Mouse (Mus musculus) heart, embryonic 16.5 days (tissue): ENCODE results near the gene Tuba4a. TPM values are rescaled to one million over a fixed set of nuclear protein-coding genes. Genes with fewer than 3 reads are reported as not detected.
A peak's percentile ranks its signal among the peaks of the same experiment; 100 is the strongest.

Experiments
- ATAC-seq: fragments of 200-750 bp; cut with Nextera tagmentation; replicated peaks from 2 replicates; pipeline ENCODE4 v1.8.0; 2017; ENCODE audit warnings: moderate number of reproducible peaks; ENCODE audit not compliant: insufficient read depth, low FRiP score; ENCODE audit errors: extremely low read depth
- H3K27ac ChIP-seq: fragments of 300-500 bp; sonication (generic); 2 replicates; pipeline ENCODE4 v1.5.1; 2014; ENCODE audit warnings: mild to moderate bottlenecking, low read length, control low read depth, moderate library complexity
- H3K27me3 ChIP-seq: fragments of 300-500 bp; sonication (generic); 2 replicates; pipeline ENCODE4 v1.6.1; 2014; ENCODE audit warnings: low read length, mixed read lengths; ENCODE audit not compliant: control insufficient read depth, insufficient read depth
- H3K36me3 ChIP-seq: fragments of 300-500 bp; sonication (generic); 2 replicates; pipeline ENCODE4 v1.6.1; 2014; ENCODE audit not compliant: control insufficient read depth, insufficient read depth
- H3K4me1 ChIP-seq: fragments of 300-500 bp; sonication (generic); 2 replicates; pipeline ENCODE4 v1.6.1; 2014; ENCODE audit warnings: low read length, mixed read lengths; ENCODE audit not compliant: control insufficient read depth, insufficient read depth
- H3K4me2 ChIP-seq: fragments of 300-500 bp; sonication (generic); 2 replicates; pipeline ENCODE4 v1.6.1; 2014; ENCODE audit warnings: low read depth, mild to moderate bottlenecking, control low read depth, low read length
- H3K4me3 ChIP-seq: fragments of 300-500 bp; sonication (generic); 2 replicates; pipeline ENCODE4 v1.5.1; 2014; ENCODE audit warnings: mild to moderate bottlenecking, control low read depth, low read length
- H3K9ac ChIP-seq: fragments of 300-500 bp; sonication (generic); 2 replicates; pipeline ENCODE4 v1.6.1; 2014; ENCODE audit warnings: low read length, control low read depth
- H3K9me3 ChIP-seq: fragments of 300-500 bp; sonication (generic); replicated peaks from 2 replicates; pipeline ENCODE4 v1.6.1; 2016; ENCODE audit warnings: low read length; ENCODE audit not compliant: control insufficient read depth
- WGBS: fragments of 180-500 bp; shearing (Covaris S2); extraction: QIAGEN DNeasy Blood & Tissue Kit; methylation state at CpG from one replicate; pipeline ENCODE4 v1.1.7; 2014; 5-methylcytosine and 5-hydroxymethylcytosine counted together
- polyA plus RNA-seq: library from polyadenylated mRNA; unstranded; fragments of >200 nt; fragmentation: Nextera tagmentation; extraction: Ambion mirVana; gene quantifications from 2 replicates; pipeline ENCODE4 v1.2.1, GENCODE M21; 2015

The Tuba4a gene
- polyA plus RNA-seq: 63.3 and 81.2 TPM in 2 replicates

DNA sequence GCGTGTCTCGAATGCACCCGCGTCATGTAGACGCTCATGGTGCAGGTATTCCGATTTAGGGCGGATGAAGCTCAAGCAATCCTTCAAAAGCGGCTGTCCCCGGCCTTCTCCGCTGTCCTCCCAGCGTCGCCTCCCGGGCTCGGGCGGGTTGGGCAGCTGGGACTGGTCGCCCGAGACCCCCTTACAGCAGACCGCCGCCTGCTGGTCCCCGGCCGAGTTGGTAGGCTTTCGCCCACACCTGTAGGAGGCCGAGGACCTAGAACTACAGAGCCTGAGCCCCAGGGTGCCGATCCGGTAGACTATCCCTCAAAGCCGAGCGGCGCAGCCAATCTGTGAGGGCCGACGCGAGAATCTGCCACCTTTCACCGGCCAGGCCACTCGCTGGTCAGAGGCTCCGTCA lies at the start of gene Tuba4a:
TSS of gene Tuba4a (minus strand) at position 335 of the 400 bp plus-strand sequence.
- peak within 1 kb of the TSS; percentile 71 for H3K4me3 ChIP-seq
- H3K4me1 ChIP-seq: peaks cover 10% of the 10 kb centered on the region
- H3K9me3 ChIP-seq: no peaks in the 10 kb centered on the region
- H3K27ac ChIP-seq: peak within 1 kb of the TSS; percentile 30
- ATAC-seq: peak; percentile 38; the same call in 1 of the 2 replicates
- under 1% methylated on average over 34 of the region's 34 CpGs for WGBS
- peak within 1 kb of the TSS; percentile 98 for H3K4me2 ChIP-seq
- H3K36me3 ChIP-seq: peaks cover 6% of the 10 kb centered on the region; the same call in 1 of the 2 replicates
- H3K27me3 ChIP-seq: peaks cover 7% of the 10 kb centered on the region; the same call in 1 of the 2 replicates
- H3K9ac ChIP-seq: peak within 1 kb of the TSS; percentile 72

DNA sequence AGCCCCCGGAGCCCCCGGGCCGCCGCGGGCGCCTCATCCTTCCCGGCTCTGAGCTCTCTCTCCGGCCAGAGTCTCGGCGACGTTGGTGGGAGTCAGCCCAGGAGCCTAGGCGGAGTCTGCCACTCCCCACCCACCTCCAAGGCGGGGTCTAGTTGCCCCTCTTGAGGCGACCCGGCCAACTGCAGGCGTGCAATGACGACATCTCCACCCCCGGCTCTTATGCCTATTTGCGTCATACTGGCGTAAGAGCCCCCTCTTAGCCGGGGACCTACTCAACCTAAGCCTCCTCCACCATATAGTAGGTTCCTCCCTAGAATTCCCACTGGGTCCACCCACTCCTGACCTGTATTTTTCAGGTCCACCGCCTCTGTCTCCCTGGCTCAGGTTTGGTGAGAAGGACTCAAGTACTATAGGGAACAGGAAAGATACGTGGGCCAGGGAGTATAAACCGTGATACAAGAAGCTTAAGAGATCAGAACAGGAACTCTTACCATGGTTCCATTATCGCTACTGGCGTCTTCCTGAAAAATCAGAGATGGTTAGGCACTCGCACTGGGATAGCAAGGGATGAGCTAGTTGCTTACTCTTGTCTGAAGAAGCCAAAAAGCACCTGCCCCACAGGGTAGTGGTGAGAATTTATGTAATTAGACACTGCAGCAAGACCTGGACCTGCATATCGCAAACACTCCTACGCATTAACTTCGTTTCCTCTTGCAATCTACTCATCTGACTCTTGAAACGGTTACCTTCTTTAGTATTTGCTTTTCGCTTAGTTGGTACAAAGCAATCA lies 44.6 kb upstream of the Tuba4a start, which contains the start of gene Ptprn:
TSS of gene Ptprn (minus strand) at position 412 of the 790 bp plus-strand sequence.
- no peak within 1 kb of the TSS for H3K9ac ChIP-seq
- no peak for ATAC-seq
- 12% methylated on average over 27 of the region's 32 CpGs for WGBS
- no peaks in the 10 kb centered on the region for H3K36me3 ChIP-seq
- no peaks in the 10 kb centered on the region for H3K4me1 ChIP-seq
- H3K9me3 ChIP-seq: no peaks in the 10 kb centered on the region
- H3K4me2 ChIP-seq: no peak within 1 kb of the TSS
- H3K27me3 ChIP-seq: peaks cover 27% of the 10 kb centered on the region
- no peak within 1 kb of the TSS for H3K4me3 ChIP-seq
- no peak within 1 kb of the TSS for H3K27ac ChIP-seq

DNA sequence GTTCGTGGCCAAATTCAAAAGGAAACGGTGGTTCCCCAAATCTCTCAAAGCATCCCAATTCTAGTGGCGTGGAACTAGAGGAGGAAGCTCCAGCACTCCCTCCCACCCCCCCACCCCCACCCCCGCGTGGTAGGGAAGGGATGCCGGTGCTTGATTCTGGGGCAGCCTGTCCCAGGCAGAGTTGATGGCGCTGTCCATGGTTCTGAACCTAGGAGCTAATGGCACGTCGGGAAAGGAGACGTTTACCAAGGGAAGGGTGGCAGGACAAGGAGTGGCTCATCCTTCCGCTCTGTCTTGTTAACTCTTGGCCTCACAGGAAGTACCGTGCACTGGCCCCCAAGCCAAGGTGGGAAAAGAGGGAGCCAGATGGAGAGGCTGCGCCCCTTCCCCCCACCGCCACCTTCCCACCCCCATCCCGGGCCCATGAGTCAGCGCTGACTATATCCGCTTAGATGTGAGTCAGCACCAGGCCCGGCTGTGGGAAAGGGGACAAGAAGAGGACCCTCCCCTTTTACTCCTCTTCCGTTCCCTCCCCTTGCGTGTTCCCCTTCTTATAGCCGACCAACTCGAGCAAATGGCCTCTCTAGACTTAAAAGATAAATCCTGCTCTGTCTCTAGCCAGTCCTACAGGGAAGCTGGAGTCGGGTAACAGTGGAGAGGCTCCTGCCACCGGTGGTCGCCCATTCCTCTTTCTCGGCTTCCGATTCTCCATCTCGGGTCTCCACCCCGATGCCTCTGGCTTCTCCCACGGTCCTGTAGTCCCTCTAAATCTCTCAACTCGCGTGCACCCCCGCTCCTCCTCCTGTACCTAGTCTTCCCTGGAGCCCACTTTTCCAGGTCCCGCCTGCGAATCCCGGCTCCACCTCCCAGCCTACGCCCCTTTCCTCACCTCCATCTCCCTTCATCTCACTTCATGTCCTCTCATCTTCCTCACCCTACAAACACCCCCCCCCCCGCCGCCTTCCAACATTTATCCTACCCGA lies 43.6 kb upstream of the Tuba4a start:
- Histone ChIP-seq H3K4me2 (no peak overlapping the region), H3K27ac (no peak overlapping the region), H3K27me3 (peaks cover 27% of the 10 kb centered on the region), H3K4me1 (no peaks in the 10 kb centered on the region), H3K36me3 (no peaks in the 10 kb centered on the region), H3K4me3 (no peak overlapping the region), H3K9ac (no peak overlapping the region), H3K9me3 (no peaks in the 10 kb centered on the region)
- WGBS: 3% methylated on average over 40 of the region's 40 CpGs
- ATAC-seq: no peak

DNA sequence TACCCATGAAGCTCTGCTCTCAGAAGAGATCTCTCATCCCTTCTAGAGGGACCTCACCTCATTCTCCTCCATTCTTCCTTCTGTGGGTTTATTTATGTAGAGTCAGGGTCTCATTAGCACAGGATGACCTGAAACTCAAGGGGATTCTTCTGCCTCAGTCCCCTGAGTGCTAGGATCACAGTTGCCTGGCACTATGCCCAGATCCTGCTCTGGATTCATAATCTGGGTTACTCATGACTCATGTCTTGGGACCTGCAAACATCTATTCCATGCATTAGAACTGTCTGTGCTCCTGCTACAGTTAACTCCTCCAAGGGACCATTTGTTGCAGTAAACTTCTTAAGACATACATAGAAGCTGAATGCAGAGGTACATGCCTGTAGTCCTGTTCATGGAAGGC lies 41.6 kb upstream of the Tuba4a start:
- Histone ChIP-seq H3K9me3 (no peaks in the 10 kb centered on the region), H3K27me3 (peaks cover 27% of the 10 kb centered on the region), H3K9ac (no peak overlapping the region), H3K27ac (no peak overlapping the region), H3K4me3 (no peak overlapping the region), H3K4me2 (no peak overlapping the region), H3K36me3 (no peaks in the 10 kb centered on the region), H3K4me1 (no peaks in the 10 kb centered on the region)
- no peak for ATAC-seq

DNA sequence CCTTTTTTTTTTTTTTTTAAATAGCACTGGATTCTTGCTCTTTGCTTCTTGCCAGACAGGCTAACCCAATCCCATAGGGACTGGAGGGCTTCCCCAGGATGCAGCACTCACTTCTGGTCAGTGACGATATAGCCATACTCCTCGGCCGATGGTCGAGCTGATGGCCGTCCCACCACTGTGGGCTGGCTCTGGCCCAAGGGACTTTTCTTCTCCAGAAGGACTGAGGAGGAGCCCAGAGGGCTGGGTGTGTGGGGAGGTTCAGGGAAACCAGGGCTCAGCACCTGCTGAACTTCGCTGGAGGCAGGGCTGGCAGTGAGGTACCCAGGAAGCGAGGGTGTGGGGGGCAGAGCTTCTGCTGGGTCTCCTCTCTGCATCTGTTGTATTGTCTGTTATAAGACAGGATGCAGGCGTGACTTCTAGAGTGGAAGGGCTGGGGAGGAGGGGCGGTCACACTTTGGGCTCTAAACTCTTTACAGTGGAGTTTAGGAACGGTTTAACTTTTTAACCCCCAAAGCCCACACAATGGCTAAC lies 35.9 kb upstream of the Tuba4a start:
- 59% methylated on average over 10 of the region's 10 CpGs for WGBS
- no peak for ATAC-seq

DNA sequence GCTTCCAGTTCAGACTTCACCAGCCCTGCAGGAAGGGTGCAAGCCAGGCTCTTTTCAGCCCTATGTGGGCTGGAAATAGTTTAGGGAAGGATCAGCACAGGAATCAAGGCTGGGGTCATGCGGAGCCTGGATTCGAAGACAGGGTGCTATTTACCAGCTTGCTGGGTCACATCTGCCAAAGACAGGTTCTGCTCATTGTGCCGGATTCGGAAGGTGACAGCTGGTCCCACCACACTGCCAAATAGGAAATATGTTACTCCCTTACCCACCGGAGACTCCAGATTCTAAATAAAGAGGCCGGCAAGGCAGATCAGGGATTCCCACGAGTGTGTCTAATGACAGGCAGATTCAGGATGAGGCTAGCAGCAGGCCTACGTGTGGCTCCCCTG lies 35.0 kb upstream of the Tuba4a start:
- WGBS: 74% methylated on average over 8 of the region's 8 CpGs
- ATAC-seq: no peak
- no peak overlapping the region for H3K27ac ChIP-seq
- peaks cover 4% of the 10 kb centered on the region for H3K4me1 ChIP-seq
- no peak overlapping the region for H3K4me2 ChIP-seq
- no peak overlapping the region for H3K4me3 ChIP-seq
- no peak overlapping the region for H3K9ac ChIP-seq
- H3K27me3 ChIP-seq: no peaks in the 10 kb centered on the region; the same call in 1 of the 2 replicates
- H3K36me3 ChIP-seq: no peaks in the 10 kb centered on the region
- no peaks in the 10 kb centered on the region for H3K9me3 ChIP-seq

More for the DNA sequence above, 35.9 kb upstream of the Tuba4a start:
- Histone ChIP-seq H3K9me3 (no peaks in the 10 kb centered on the region), H3K36me3 (no peaks in the 10 kb centered on the region), H3K4me1 (peaks cover 2% of the 10 kb centered on the region; the same call in 1 of the 2 replicates), H3K27ac (no peak overlapping the region), H3K27me3 (no peaks in the 10 kb centered on the region; the same call in 1 of the 2 replicates), H3K4me3 (no peak overlapping the region), H3K4me2 (no peak overlapping the region), H3K9ac (no peak overlapping the region)

DNA sequence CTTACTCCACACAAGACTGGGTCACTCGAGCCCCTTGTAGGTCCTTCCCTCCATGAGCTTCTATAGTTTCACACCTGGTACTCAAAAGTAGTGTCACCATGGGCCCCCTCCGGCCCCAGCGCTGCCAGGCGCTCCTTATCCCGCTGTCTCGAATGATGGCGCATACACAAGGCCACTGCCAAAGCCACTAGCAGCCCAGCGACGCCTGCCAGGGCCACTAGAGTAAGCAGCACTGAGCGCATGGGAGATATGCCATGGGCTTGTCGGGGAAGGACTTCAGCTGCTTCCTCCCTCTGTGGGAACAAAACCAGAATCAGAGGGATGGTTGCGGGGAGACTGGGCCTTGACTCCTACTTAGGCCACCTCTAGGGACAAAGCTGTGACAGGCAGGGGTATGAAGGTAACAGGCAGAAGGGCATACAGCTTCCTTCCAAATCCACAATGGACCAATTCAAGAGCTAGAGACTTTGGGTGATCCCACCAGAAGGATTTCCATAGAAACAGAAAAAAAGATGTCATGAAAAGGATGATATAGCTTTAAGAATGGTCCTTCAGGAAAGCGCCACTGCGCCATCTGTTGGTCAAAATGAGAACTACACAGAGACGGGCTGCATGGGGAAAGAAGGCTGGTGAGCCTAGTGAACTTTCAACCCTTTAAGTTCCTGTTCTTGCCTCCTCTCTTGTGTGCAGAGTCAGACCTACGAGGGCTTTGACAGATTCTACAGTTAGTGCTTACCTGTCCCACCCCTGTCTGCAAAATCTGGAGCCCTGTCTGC lies 34.4 kb upstream of the Tuba4a start:
- ATAC-seq: no peak
- H3K4me1 ChIP-seq: peaks cover 9% of the 10 kb centered on the region
- 57% methylated on average over 16 of the region's 16 CpGs for WGBS

DNA sequence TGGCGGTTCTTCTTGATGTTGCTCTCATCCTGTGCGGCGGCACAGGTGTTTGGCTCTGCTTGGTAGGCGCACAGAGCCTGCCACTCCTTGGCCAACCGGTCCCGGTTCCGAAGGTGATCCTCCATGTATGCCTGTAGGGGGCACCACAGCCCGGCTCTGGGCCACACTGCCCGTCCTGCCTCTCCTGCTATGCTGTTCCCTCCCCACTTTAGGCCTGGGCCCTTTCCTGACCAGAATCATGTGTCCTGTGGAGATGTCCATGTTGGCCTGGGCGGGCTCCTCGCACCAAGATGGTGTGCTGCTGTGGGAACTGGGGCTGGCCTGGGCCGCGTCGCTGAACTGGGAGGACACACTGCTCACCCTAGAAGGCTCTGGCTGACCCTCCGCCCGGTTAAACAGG lies 33.4 kb upstream of the Tuba4a start:
- peaks cover 18% of the 10 kb centered on the region for H3K4me1 ChIP-seq
- no peaks in the 10 kb centered on the region; the same call in 1 of the 2 replicates for H3K27me3 ChIP-seq
- no peak overlapping the region for H3K4me2 ChIP-seq
- no peaks in the 10 kb centered on the region for H3K9me3 ChIP-seq
- ATAC-seq: no peak
- no peaks in the 10 kb centered on the region for H3K36me3 ChIP-seq
- no peak overlapping the region for H3K4me3 ChIP-seq
- no peak overlapping the region for H3K27ac ChIP-seq
- 64% methylated on average over 16 of the region's 16 CpGs for WGBS
- no peak overlapping the region for H3K9ac ChIP-seq

More for the DNA sequence above, 34.4 kb upstream of the Tuba4a start:
- no peaks in the 10 kb centered on the region for H3K9me3 ChIP-seq
- H3K4me2 ChIP-seq: no peak overlapping the region
- H3K36me3 ChIP-seq: no peaks in the 10 kb centered on the region
- no peak overlapping the region for H3K9ac ChIP-seq
- H3K27ac ChIP-seq: no peak overlapping the region
- no peak overlapping the region for H3K4me3 ChIP-seq
- H3K27me3 ChIP-seq: no peaks in the 10 kb centered on the region; the same call in 1 of the 2 replicates
